Comparison of ENCODE assay signal across 11 mouse cellular contexts in genomic region chr15:97991285-97991895, GRCm38 (mm10). TPM values are rescaled to one million over a fixed set of nuclear protein-coding genes. Genes with fewer than 3 reads are reported as not detected.
DNase-seq lines count a peak whose midpoint lies in the region; ATAC-seq lines count a peak whose summit lies in the region.
"Had no signal": no experiment of that assay in that cellular context is flagged by ENCODE, and none has a peak within 500 bp of the region (broad histone marks: within the 10 kb centered on the region; RNA-seq: fewer than 3 reads in every experiment).

No protein-coding gene starts in this region.

- peaks cover 11% of the 10 kb centered on the region for H3K36me3 ChIP-seq in hindbrain, embryonic 11.5 days (ENCODE audit: control insufficient read depth, insufficient read depth, low read length)
- H3K36me3 ChIP-seq in hindbrain, embryonic 16.5 days (ENCODE audit: control insufficient read depth, insufficient read depth, low read length), result no peaks in the 10 kb centered on the region
- H3K36me3 ChIP-seq in embryonic facial prominence, embryonic 15.5 days, result no peaks in the 10 kb centered on the region
- peaks cover 39% of the 10 kb centered on the region for H3K36me3 ChIP-seq in midbrain, embryonic 13.5 days
- H3K36me3 ChIP-seq in liver, embryonic 12.5 days, result no peaks in the 10 kb centered on the region
- H3K36me3 ChIP-seq: liver, embryonic 15.5 days had no signal

- H3K4me1 ChIP-seq in hindbrain, embryonic 11.5 days (replicated peaks; ENCODE audit: control insufficient read depth, insufficient read depth, low read length), result peaks cover 25% of the 10 kb centered on the region
- H3K4me1 ChIP-seq in hindbrain, embryonic 16.5 days (ENCODE audit: control insufficient read depth, insufficient read depth, low read depth, low read length), result peaks cover 42% of the 10 kb centered on the region
- peaks cover 42% of the 10 kb centered on the region for H3K4me1 ChIP-seq in embryonic facial prominence, embryonic 15.5 days
- H3K4me1 ChIP-seq in midbrain, embryonic 13.5 days (replicated peaks), result peaks cover 58% of the 10 kb centered on the region
- 0 out of 2 replicates have a peak, but pooled peaks cover 8% of the 10 kb centered on the region for H3K4me1 ChIP-seq in liver, embryonic 12.5 days
- H3K4me1 ChIP-seq: megakaryocyte, embryonic 14.5 days had no signal

- peak overlapping the region; percentile 56; the same call in 1 of the 2 replicates for H3K9ac ChIP-seq in hindbrain, embryonic 11.5 days (ENCODE audit: low read depth, low read length)
- no peak overlapping the region for H3K9ac ChIP-seq in hindbrain, embryonic 16.5 days (ENCODE audit: low read depth, low read length)
- no peak overlapping the region for H3K9ac ChIP-seq in embryonic facial prominence, embryonic 15.5 days
- H3K9ac ChIP-seq in midbrain, embryonic 13.5 days (replicated peaks), result peak overlapping the region; percentile 12; the same call in 1 of the 2 replicates
- H3K9ac ChIP-seq in liver, embryonic 12.5 days, result no peak overlapping the region
- H3K9ac ChIP-seq: liver, embryonic 15.5 days had no signal

- peak; percentile 38 for DNase-seq in hindbrain, embryonic 11.5 days (ENCODE audit: low spot score)
- DNase-seq in embryo, embryonic 10 days (ENCODE audit: low spot score), result peak; percentile 66
- DNase-seq in layer of hippocampus, postnatal 14 days (ENCODE audit: low spot score in 2 of 2), result no peak
- DNase-seq: thymus, adult 18-20 months had no signal

- peak overlapping the region; percentile 96 for H3K27ac ChIP-seq in hindbrain, embryonic 11.5 days (ENCODE audit: low read depth, low read length)
- no peak overlapping the region for H3K27ac ChIP-seq in hindbrain, embryonic 16.5 days (ENCODE audit: low read depth, low read length)
- H3K27ac ChIP-seq in embryonic facial prominence, embryonic 15.5 days (replicated peaks), result peak overlapping the region; percentile 12; the same call in 1 of the 2 replicates
- peak overlapping the region; percentile 90 for H3K27ac ChIP-seq in midbrain, embryonic 13.5 days
- no peak overlapping the region for H3K27ac ChIP-seq in liver, embryonic 12.5 days
- H3K27ac ChIP-seq: liver, embryonic 15.5 days had no signal

- WGBS in hindbrain, embryonic 11.5 days, result 11% methylated on average over 12 of the region's 12 CpGs
- WGBS in hindbrain, embryonic 16.5 days, result 18% methylated on average over 11 of the region's 12 CpGs
- 33% methylated on average over 12 of the region's 12 CpGs for WGBS in embryonic facial prominence, embryonic 15.5 days
- 7% methylated on average over 12 of the region's 12 CpGs for WGBS in midbrain, embryonic 13.5 days
- 23% methylated on average over 12 of the region's 12 CpGs for WGBS in liver, embryonic 12.5 days (ENCODE audit: insufficient replicate concordance)

- ATAC-seq in hindbrain, embryonic 11.5 days (ENCODE audit: low FRiP score), result no peak
- ATAC-seq in hindbrain, embryonic 16.5 days, result no peak
- ATAC-seq in embryonic facial prominence, embryonic 15.5 days (ENCODE audit: insufficient number of reproducible peaks, low FRiP score, low TSS enrichment, low read depth), result no peak
- ATAC-seq in midbrain, embryonic 13.5 days, result no peak
- no peak for ATAC-seq in liver, embryonic 12.5 days
- no peak for ATAC-seq in erythroid progenitor cell, adult 5-6 weeks (replicated peaks; ENCODE audit: low FRiP score, poor library complexity, severe bottlenecking)

- H3K9me3 ChIP-seq in hindbrain, embryonic 11.5 days (ENCODE audit: control insufficient read depth, low read length), result no peaks in the 10 kb centered on the region
- H3K9me3 ChIP-seq in hindbrain, embryonic 16.5 days (ENCODE audit: control insufficient read depth, low read length), result no peaks in the 10 kb centered on the region
- no peaks in the 10 kb centered on the region for H3K9me3 ChIP-seq in embryonic facial prominence, embryonic 15.5 days (replicated peaks)
- H3K9me3 ChIP-seq in midbrain, embryonic 13.5 days, result no peaks in the 10 kb centered on the region
- H3K9me3 ChIP-seq in liver, embryonic 12.5 days (replicated peaks), result no peaks in the 10 kb centered on the region
- H3K9me3 ChIP-seq: liver, embryonic 15.5 days; megakaryocyte, embryonic 14.5 days had no signal

- no peak overlapping the region for H3K4me3 ChIP-seq in hindbrain, embryonic 11.5 days (ENCODE audit: low read depth, low read length)
- no peak overlapping the region for H3K4me3 ChIP-seq in hindbrain, embryonic 16.5 days (ENCODE audit: low read length)
- no peak overlapping the region for H3K4me3 ChIP-seq in embryonic facial prominence, embryonic 15.5 days (replicated peaks)
- no peak overlapping the region for H3K4me3 ChIP-seq in midbrain, embryonic 13.5 days (replicated peaks)
- H3K4me3 ChIP-seq in liver, embryonic 12.5 days, result no peak overlapping the region
- H3K4me3 ChIP-seq: liver, embryonic 15.5 days; megakaryocyte, embryonic 14.5 days had no signal

- no peaks in the 10 kb centered on the region for H3K27me3 ChIP-seq in hindbrain, embryonic 11.5 days (ENCODE audit: control insufficient read depth, insufficient read depth, low read length)
- no peaks in the 10 kb centered on the region for H3K27me3 ChIP-seq in hindbrain, embryonic 16.5 days (replicated peaks; ENCODE audit: control insufficient read depth, insufficient read depth, low read length)
- no peaks in the 10 kb centered on the region for H3K27me3 ChIP-seq in embryonic facial prominence, embryonic 15.5 days
- H3K27me3 ChIP-seq in midbrain, embryonic 13.5 days, result no peaks in the 10 kb centered on the region
- peaks cover 57% of the 10 kb centered on the region for H3K27me3 ChIP-seq in liver, embryonic 12.5 days (replicated peaks)

- no peak overlapping the region for H3K4me2 ChIP-seq in hindbrain, embryonic 11.5 days (replicated peaks; ENCODE audit: low read depth, low read length)
- H3K4me2 ChIP-seq in hindbrain, embryonic 16.5 days (ENCODE audit: low read length), result no peak overlapping the region
- H3K4me2 ChIP-seq in embryonic facial prominence, embryonic 15.5 days (replicated peaks), result no peak overlapping the region
- peak overlapping the region; percentile 45; the same call in 1 of the 2 replicates for H3K4me2 ChIP-seq in midbrain, embryonic 13.5 days (replicated peaks)
- H3K4me2 ChIP-seq in liver, embryonic 12.5 days, result no peak overlapping the region
- H3K4me2 ChIP-seq: liver, embryonic 15.5 days had no signal

RNA-seq across cellular contexts. Expression of gene Col2a1, which starts 13.1 kb away (rescaled TPM):
- polyA plus RNA-seq in hindbrain, embryonic 11.5 days (2014; fragmentation: Nextera tagmentation; extraction: Ambion mirVana), result 128 and 132 TPM in 2 replicates
- 11.9 and 43.4 TPM in 2 replicates for polyA plus RNA-seq in hindbrain, embryonic 16.5 days (2015; fragmentation: Nextera tagmentation; extraction: Ambion mirVana)
- 225 and 386 TPM in 2 replicates for polyA plus RNA-seq in embryonic facial prominence, embryonic 15.5 days (2015; fragmentation: Nextera tagmentation; extraction: Ambion mirVana)
- 39.1 and 57.5 TPM in 2 replicates for polyA plus RNA-seq in midbrain, embryonic 13.5 days (2015; fragmentation: Nextera tagmentation; extraction: Ambion mirVana)
- 1.1 and 1.3 TPM in 2 replicates for polyA plus RNA-seq in liver, embryonic 12.5 days (2016; fragmentation: Nextera tagmentation; extraction: Ambion mirVana)
- total RNA-seq in erythroid progenitor cell, adult 5-6 weeks (2015; ENCODE audit: low replicate concordance), result not detected in 2 replicates
- total RNA-seq in erythroid progenitor cell, adult 5-6 weeks (2017; ENCODE audit: low replicate concordance), result not detected in 2 replicates
- total RNA-seq in layer of hippocampus, postnatal 14 days (2021), result 1 to 10 TPM in 1 of 2 experiments, under 1 TPM in 1; 0.69 to 1.2 TPM

RNA-seq across cellular contexts. Expression of gene Tmem106c, which starts 27.4 kb away (rescaled TPM):
- polyA plus RNA-seq in hindbrain, embryonic 11.5 days (2014; fragmentation: Nextera tagmentation; extraction: Ambion mirVana), result 52.0 and 59.9 TPM in 2 replicates
- 58.3 and 60.6 TPM in 2 replicates for polyA plus RNA-seq in hindbrain, embryonic 16.5 days (2015; fragmentation: Nextera tagmentation; extraction: Ambion mirVana)
- 52.6 and 60.8 TPM in 2 replicates for polyA plus RNA-seq in embryonic facial prominence, embryonic 15.5 days (2015; fragmentation: Nextera tagmentation; extraction: Ambion mirVana)
- polyA plus RNA-seq in midbrain, embryonic 13.5 days (2015; fragmentation: Nextera tagmentation; extraction: Ambion mirVana), result 59.3 and 59.8 TPM in 2 replicates
- polyA plus RNA-seq in liver, embryonic 12.5 days (2016; fragmentation: Nextera tagmentation; extraction: Ambion mirVana), result 15.6 and 18.1 TPM in 2 replicates
- total RNA-seq in erythroid progenitor cell, adult 5-6 weeks (2015; ENCODE audit: low replicate concordance), result 2.1 and 2.5 TPM in 2 replicates
- total RNA-seq in erythroid progenitor cell, adult 5-6 weeks (2017; ENCODE audit: low replicate concordance), result 3.9 and 4.9 TPM in 2 replicates
- total RNA-seq in layer of hippocampus, postnatal 14 days (2021), result 10 to 100 TPM; 19.1 to 22.3 TPM

Comparison
In these comparisons a context has a peak if more than half of its experiments do, and no peak if none do; other contexts are left out.
1. H3K27ac ChIP-seq: peak in hindbrain, embryonic 11.5 days (single experiment), embryonic facial prominence, embryonic 15.5 days (single experiment) and midbrain, embryonic 13.5 days (single experiment); none in hindbrain, embryonic 16.5 days (single experiment) and liver, embryonic 12.5 days (single experiment).
2. H3K9ac ChIP-seq: peak in hindbrain, embryonic 11.5 days (single experiment) and midbrain, embryonic 13.5 days (single experiment); none in hindbrain, embryonic 16.5 days (single experiment), embryonic facial prominence, embryonic 15.5 days (single experiment) and liver, embryonic 12.5 days (single experiment).
3. DNase-seq: peak in hindbrain, embryonic 11.5 days (single experiment) and embryo, embryonic 10 days (single experiment); none in layer of hippocampus, postnatal 14 days (0 of 2).